ENCODE assay signal across 22 mouse cellular contexts in the genomic region with DNA sequence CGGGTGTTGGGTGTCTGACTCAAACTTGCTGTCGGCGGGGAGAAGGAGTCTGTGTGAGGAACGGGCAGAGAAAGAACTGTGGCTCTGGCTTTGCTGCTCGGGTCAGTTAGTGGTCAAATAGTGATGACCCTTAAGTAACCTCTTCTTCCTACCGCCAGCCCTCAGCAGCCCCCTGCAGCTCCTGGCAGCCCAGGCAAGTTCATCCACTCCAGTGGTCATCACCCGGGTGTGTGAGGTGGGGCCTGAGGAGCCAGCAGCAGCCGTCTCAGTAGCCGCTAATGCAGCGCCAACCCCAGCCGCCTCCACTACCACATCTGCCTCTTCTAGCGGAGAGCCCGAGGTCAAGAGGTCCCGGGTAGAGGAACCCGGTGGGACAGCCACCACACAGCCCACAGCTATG. TPM values are rescaled to one million over a fixed set of nuclear protein-coding genes. Genes with fewer than 3 reads are reported as not detected.
A peak's percentile ranks its signal among the peaks of the same experiment; 100 is the strongest.
DNase-seq lines count a peak whose midpoint lies in the region; ATAC-seq and TF ChIP-seq lines count a peak whose summit lies in the region.
"Had no signal": no experiment of that assay in that cellular context is flagged by ENCODE, and none has a peak within 500 bp of the region (broad histone marks: within the 10 kb centered on the region; RNA-seq: fewer than 3 reads in every experiment).

No protein-coding gene starts in this region.

- H3K9ac ChIP-seq in hindbrain, embryonic 11.5 days (ENCODE audit: low read depth, low read length) = no peak overlapping the region
- no peak overlapping the region for H3K9ac ChIP-seq in lung, embryonic 14.5 days
- H3K9ac ChIP-seq: hindbrain, embryonic 13.5 days; liver, embryonic 15.5 days had no signal

- H3K27ac ChIP-seq in hindbrain, embryonic 10.5 days = 0 out of 2 replicates have a peak overlapping the region, but pooled peaks have one; percentile 8
- H3K27ac ChIP-seq in hindbrain, embryonic 11.5 days (ENCODE audit: low read depth, low read length) = no peak overlapping the region
- peak overlapping the region; percentile 76; the same call in 1 of the 2 replicates for H3K27ac ChIP-seq in lung, embryonic 14.5 days (ENCODE audit: low read depth)
- H3K27ac ChIP-seq: embryonic facial prominence, embryonic 10.5 days; hindbrain, embryonic 13.5 days had no signal

- 66% methylated on average over 15 of the region's 15 CpGs for WGBS in hindbrain, embryonic 10.5 days
- 45% methylated on average over 15 of the region's 15 CpGs for WGBS in hindbrain, embryonic 11.5 days
- 36% methylated on average over 15 of the region's 15 CpGs for WGBS in lung, embryonic 14.5 days

- no peak for TF ChIP-seq CTCF in lung, embryonic 14.5 days (IDR thresholded peaks at IDR 0.05; ENCODE audit: low read depth)

- H3K36me3 ChIP-seq in hindbrain, embryonic 10.5 days = peaks cover 94% of the 10 kb centered on the region
- H3K36me3 ChIP-seq in hindbrain, embryonic 11.5 days (ENCODE audit: control insufficient read depth, insufficient read depth, low read length) = peaks cover 16% of the 10 kb centered on the region; the same call in 1 of the 2 replicates
- H3K36me3 ChIP-seq in lung, embryonic 14.5 days (ENCODE audit: insufficient read depth) = peaks cover 64% of the 10 kb centered on the region

- peak; percentile 47 to 52 for DNase-seq in cerebellum, postnatal 10 days
- no peak for DNase-seq in cerebellum, postnatal 4 days (ENCODE audit: low spot score in 2 of 2)
- DNase-seq in hindbrain, embryonic 10.5 days (ENCODE audit: low spot score) = no peak
- DNase-seq in hindbrain, embryonic 11.5 days (ENCODE audit: low spot score) = no peak
- DNase-seq in lung, embryonic 14.5 days = no peak
- no peak for DNase-seq in lung, postnatal 36 days
- peak; percentile 17 for DNase-seq in retina, postnatal 1 day
- DNase-seq: adrenal gland, adult 2 months; cerebellum, adult 11 months; gastrocnemius, postnatal 36 days; heart, postnatal 14 days; kidney, adult 8-10 months; kidney, postnatal 25 days; layer of hippocampus, adult 9-11 months; liver; midbrain, embryonic 14.5 days had no signal

- H3K27me3 ChIP-seq in hindbrain, embryonic 10.5 days (ENCODE audit: insufficient read depth, poor library complexity, severe bottlenecking) = no peaks in the 10 kb centered on the region
- no peaks in the 10 kb centered on the region for H3K27me3 ChIP-seq in hindbrain, embryonic 11.5 days (ENCODE audit: control insufficient read depth, insufficient read depth, low read length)
- H3K27me3 ChIP-seq in lung, embryonic 14.5 days (ENCODE audit: insufficient read depth, low read length) = no peaks in the 10 kb centered on the region
- H3K27me3 ChIP-seq: hindbrain, embryonic 13.5 days; liver, embryonic 15.5 days; megakaryocyte, embryonic 14.5 days had no signal

- ATAC-seq in hindbrain, embryonic 11.5 days (ENCODE audit: low FRiP score) = no peak
- no peak for ATAC-seq in lung, embryonic 14.5 days (ENCODE audit: insufficient read depth)
- no peak for ATAC-seq in activated CD4-positive, CD25-positive, alpha-beta regulatory T cell, adult 4 months

- no peak overlapping the region for H3K4me3 ChIP-seq in hindbrain, embryonic 10.5 days
- H3K4me3 ChIP-seq in hindbrain, embryonic 11.5 days (ENCODE audit: low read depth, low read length) = no peak overlapping the region
- no peak overlapping the region for H3K4me3 ChIP-seq in lung, embryonic 14.5 days (ENCODE audit: low read depth, low read length)
- H3K4me3 ChIP-seq: embryonic facial prominence, embryonic 10.5 days; hindbrain, embryonic 13.5 days; liver, embryonic 15.5 days had no signal

- H3K9me3 ChIP-seq in hindbrain, embryonic 10.5 days = no peaks in the 10 kb centered on the region
- no peaks in the 10 kb centered on the region for H3K9me3 ChIP-seq in hindbrain, embryonic 11.5 days (ENCODE audit: control insufficient read depth, low read length)
- H3K9me3 ChIP-seq in lung, embryonic 14.5 days (ENCODE audit: low read depth, low read length) = no peaks in the 10 kb centered on the region
- H3K9me3 ChIP-seq: embryonic facial prominence, embryonic 10.5 days; hindbrain, embryonic 13.5 days; liver, embryonic 15.5 days; megakaryocyte, embryonic 14.5 days had no signal

- peaks cover 17% of the 10 kb centered on the region for H3K4me1 ChIP-seq in hindbrain, embryonic 10.5 days (replicated peaks)
- no peaks in the 10 kb centered on the region for H3K4me1 ChIP-seq in hindbrain, embryonic 11.5 days (replicated peaks; ENCODE audit: control insufficient read depth, insufficient read depth, low read length)
- H3K4me1 ChIP-seq in lung, embryonic 14.5 days (ENCODE audit: insufficient read depth) = no peaks in the 10 kb centered on the region

- H3K4me2 ChIP-seq in hindbrain, embryonic 11.5 days (replicated peaks; ENCODE audit: low read depth, low read length) = no peak overlapping the region
- no peak overlapping the region for H3K4me2 ChIP-seq in lung, embryonic 14.5 days
- H3K4me2 ChIP-seq: heart, embryonic 11.5 days; hindbrain, embryonic 13.5 days; liver, embryonic 15.5 days had no signal

RNA-seq across cellular contexts. Expression of gene Ap5z1, which starts 7.4 kb away (rescaled TPM):
- 13.5 and 16.9 TPM in 2 replicates for polyA plus RNA-seq in hindbrain, embryonic 10.5 days (2016; fragmentation: Nextera tagmentation; extraction: Ambion mirVana)
- 9.2 and 9.6 TPM in 2 replicates for polyA plus RNA-seq in hindbrain, embryonic 11.5 days (2014; fragmentation: Nextera tagmentation; extraction: Ambion mirVana)
- polyA plus RNA-seq in lung, embryonic 14.5 days (2014; fragmentation: Nextera tagmentation; extraction: Ambion mirVana) = 8.9 and 9.9 TPM in 2 replicates
- 10 to 100 TPM; 12.0 to 24.8 TPM for polyA plus RNA-seq in activated CD4-positive, CD25-positive, alpha-beta regulatory T cell, adult 4 months (2017; shearing (Covaris generic))

RNA-seq across cellular contexts. Expression of gene Foxk1, which starts 55.0 kb away (rescaled TPM):
- 5.2 and 5.5 TPM in 2 replicates for polyA plus RNA-seq in hindbrain, embryonic 10.5 days (2016; fragmentation: Nextera tagmentation; extraction: Ambion mirVana)
- polyA plus RNA-seq in hindbrain, embryonic 11.5 days (2014; fragmentation: Nextera tagmentation; extraction: Ambion mirVana) = 4.0 and 4.1 TPM in 2 replicates
- polyA plus RNA-seq in lung, embryonic 14.5 days (2014; fragmentation: Nextera tagmentation; extraction: Ambion mirVana) = 5.4 and 7.9 TPM in 2 replicates
- polyA plus RNA-seq in activated CD4-positive, CD25-positive, alpha-beta regulatory T cell, adult 4 months (2017; shearing (Covaris generic)) = 10 to 100 TPM in 1 of 2 experiments, 1 to 10 TPM in 1; 9.4 to 13.3 TPM

Comparison
In these comparisons a context has a peak if more than half of its experiments do, and no peak if none do; other contexts are left out.
1. DNase-seq: peak in cerebellum, postnatal 10 days (2 of 2) and retina, postnatal 1 day (single experiment); none in cerebellum, postnatal 4 days (0 of 2), hindbrain, embryonic 10.5 days (single experiment), hindbrain, embryonic 11.5 days (single experiment), lung, embryonic 14.5 days (single experiment) and lung, postnatal 36 days (single experiment).